Mouse (Mus musculus) fibroblast of lung, adult 2 months (primary cell): ENCODE results near the gene Spdye4a.
"Not testable (repeated sequence)": the region's sequence is repeated elsewhere in the genome, so short reads cannot be mapped to it uniquely, and the experiment has no call there.

Source experiments
- DNase-seq: peaks from one replicate; pipeline ENCODE4 v3.0.0-alpha.2; 2011; ENCODE audit warnings: low read depth

The Spdye4a gene

GRCm38 (mm10) chr5:143235028-143235693, 8.5 kb upstream of the Spdye4a start, which contains the start of gene Zfp12:
Gene Zfp12, plus strand, starts transcription at chr5:143235163.
- DNase-seq = peak; percentile 94

GRCm38 (mm10) chr5:143222287-143222686, 4.4 kb downstream of the Spdye4a start:
- no peak for DNase-seq

- no peak for DNase-seq
Observed at GRCm38 (mm10) chr5:143220996-143221395, 5.7 kb downstream of the Spdye4a start.

- DNase-seq = no peak
Observed at GRCm38 (mm10) chr5:143213832-143214231, 12.9 kb downstream of the Spdye4a start.

GRCm38 (mm10) chr5:143205015-143205414, 21.7 kb downstream of the Spdye4a start:
- DNase-seq = no peak

- no peak for DNase-seq
Observed at GRCm38 (mm10) chr5:143196506-143196905, 30.2 kb downstream of the Spdye4a start.

GRCm38 (mm10) chr5:143195166-143195565, 31.5 kb downstream of the Spdye4a start:
- DNase-seq = no peak

- DNase-seq = not testable (repeated sequence)
Observed at GRCm38 (mm10) chr5:143194747-143195146, 31.9 kb downstream of the Spdye4a start.

GRCm38 (mm10) chr5:143192806-143193205, 33.9 kb downstream of the Spdye4a start:
- DNase-seq = no peak

- DNase-seq = not testable (repeated sequence)
Observed at GRCm38 (mm10) chr5:143188014-143188413, 38.7 kb downstream of the Spdye4a start.

- peak; percentile 92 for DNase-seq
Observed at GRCm38 (mm10) chr5:143180255-143181076, 46.2 kb downstream of the Spdye4a start, which contains the start of the genes Rbak and Spdye4b. Gene Rbak, minus strand, starts transcription at chr5:143180775. Gene Spdye4b, plus strand, starts transcription at chr5:143181017.

- DNase-seq = peak; percentile 12
Observed at GRCm38 (mm10) chr5:143179179-143179578, 47.5 kb downstream of the Spdye4a start.

GRCm38 (mm10) chr5:143177541-143178200, 49.0 kb downstream of the Spdye4a start:
- no peak for DNase-seq

GRCm38 (mm10) chr5:143175970-143176369, 50.7 kb downstream of the Spdye4a start:
- no peak for DNase-seq
